Mouse (Mus musculus) embryonic fibroblast, embryonic 13.5 days (primary cell): ENCODE measurements at regions not wholly inside any gene's neighbourhood (a gene's known extent, or its start where the extent isn't known, plus 50 kb on each side); places are given as distances from the start of the nearest gene placed in this dataset.

Experiments
- CTCF ChIP-seq: IDR thresholded peaks from 2 replicates; pipeline ENCODE4 v1.5.1; 2011; ENCODE audit warnings: mild to moderate bottlenecking, control low read depth, low read length, moderate library complexity, borderline replicate concordance; ENCODE audit not compliant: insufficient read depth
- POLR2A ChIP-seq: IDR thresholded peaks from 2 replicates; pipeline ENCODE4 v1.6.1; 2011; ENCODE audit warnings: low read depth, mild to moderate bottlenecking, control low read depth, low read length, moderate library complexity

GRCm38 (mm10) chr12:109272101-109272500 lies 180.5 kb upstream of the Dlk1 start:
- TF ChIP-seq POLR2A (no peak), CTCF (no peak)
